Mouse (Mus musculus) lung, embryonic 14.5 days (tissue): ENCODE measurements around the gene Vezf1. TPM values are rescaled to one million over a fixed set of nuclear protein-coding genes. Genes with fewer than 3 reads are reported as not detected.
A peak's percentile ranks its signal among the peaks of the same experiment; 100 is the strongest.

ENCODE experiments used
- ATAC-seq: fragments of 200-750 bp; cut with Nextera tagmentation; 2 replicates; pipeline ENCODE4 v1.8.0; 2017; ENCODE audit warnings: mild to moderate bottlenecking, moderate TSS enrichment, moderate library complexity; ENCODE audit not compliant: insufficient read depth
- DNase-seq: peaks from one replicate; pipeline ENCODE4 v3.0.0-alpha.2; 2015
- H3K27ac ChIP-seq: fragments of 300-500 bp; sonication (generic); 2 replicates; pipeline ENCODE4 v1.5.1; 2014; ENCODE audit warnings: low read depth, mild to moderate bottlenecking, moderate library complexity
- H3K27me3 ChIP-seq: fragments of 300-500 bp; sonication (generic); 2 replicates; pipeline ENCODE4 v1.6.1; 2014; ENCODE audit warnings: low read length, control low read depth; ENCODE audit not compliant: insufficient read depth
- H3K36me3 ChIP-seq: fragments of 300-500 bp; sonication (generic); 2 replicates; pipeline ENCODE4 v1.6.1; 2014; ENCODE audit warnings: control low read depth; ENCODE audit not compliant: insufficient read depth
- H3K4me1 ChIP-seq: fragments of 300-500 bp; sonication (generic); 2 replicates; pipeline ENCODE4 v1.6.1; 2014; ENCODE audit warnings: antibody characterized with exemption, control low read depth; ENCODE audit not compliant: insufficient read depth
- H3K4me2 ChIP-seq: fragments of 300-500 bp; sonication (generic); 2 replicates; pipeline ENCODE4 v1.6.1; 2014; ENCODE audit warnings: mild to moderate bottlenecking
- H3K4me3 ChIP-seq: fragments of 300-500 bp; sonication (generic); 2 replicates; pipeline ENCODE4 v1.5.1; 2014; ENCODE audit warnings: low read depth, low read length
- H3K9ac ChIP-seq: fragments of 300-500 bp; sonication (generic); 2 replicates; pipeline ENCODE4 v1.6.1; 2014
- H3K9me3 ChIP-seq: fragments of 300-500 bp; sonication (generic); 2 replicates; pipeline ENCODE4 v1.6.1; 2016; ENCODE audit warnings: low read depth, low read length, control low read depth
- CTCF ChIP-seq: IDR thresholded peaks from 2 replicates; pipeline ENCODE4 v1.5.1; 2016; ENCODE audit warnings: antibody characterized with exemption, low read depth
- WGBS: fragments of 180-500 bp; shearing (Covaris S2); extraction: QIAGEN DNeasy Blood & Tissue Kit; methylation state at CpG from one replicate; pipeline ENCODE4 v1.1.7; 2014; 5-methylcytosine and 5-hydroxymethylcytosine counted together
- polyA plus RNA-seq: library from polyadenylated mRNA; unstranded; fragments of >200 nt; fragmentation: Nextera tagmentation; extraction: Ambion mirVana; gene quantifications from 2 replicates; pipeline ENCODE4 v1.2.1, GENCODE M21; 2014

Gene Vezf1
- polyA plus RNA-seq, 1 experiment from 2014 or later = 44.5 TPM

GRCm38 (mm10) chr11:88106292-88106554, 38.1 kb downstream of the Vezf1 start:
- DNase-seq (no peak), ATAC-seq (no peak)
- no peak overlapping the region for H3K4me2 ChIP-seq
- peaks cover 8% of the 10 kb centered on the region for H3K4me1 ChIP-seq
- no peak overlapping the region for H3K4me3 ChIP-seq
- H3K36me3 ChIP-seq = no peaks in the 10 kb centered on the region
- no peaks in the 10 kb centered on the region for H3K9me3 ChIP-seq
- TF ChIP-seq CTCF = no peak
- H3K9ac ChIP-seq = no peak overlapping the region
- no peaks in the 10 kb centered on the region for H3K27me3 ChIP-seq
- no peak overlapping the region for H3K27ac ChIP-seq
- WGBS = 44% methylated on average over 8 of the region's 8 CpGs

- DNase-seq = no peak
- H3K27ac ChIP-seq = no peak overlapping the region
- H3K9ac ChIP-seq = no peak overlapping the region
- H3K4me1 ChIP-seq = peaks cover 8% of the 10 kb centered on the region
- H3K9me3 ChIP-seq = no peaks in the 10 kb centered on the region
- ATAC-seq = no peak
- no peak overlapping the region for H3K4me3 ChIP-seq
- H3K27me3 ChIP-seq = no peaks in the 10 kb centered on the region
- no peak for TF ChIP-seq CTCF
- H3K4me2 ChIP-seq = no peak overlapping the region
- H3K36me3 ChIP-seq = no peaks in the 10 kb centered on the region
- 56% methylated on average over 4 of the region's 4 CpGs for WGBS
Observed at GRCm38 (mm10) chr11:88107365-88107764, 39.3 kb downstream of the Vezf1 start.

GRCm38 (mm10) chr11:88110031-88110594, 42.0 kb downstream of the Vezf1 start:
- ATAC-seq = no peak
- H3K4me1 ChIP-seq = peaks cover 14% of the 10 kb centered on the region

GRCm38 (mm10) chr11:88112078-88112477, 44.0 kb downstream of the Vezf1 start:
- ATAC-seq = no peak
- no peak overlapping the region for H3K27ac ChIP-seq
- 62% methylated on average over 13 of the region's 13 CpGs for WGBS

More at GRCm38 (mm10) chr11:88110031-88110594, 42.0 kb downstream of the Vezf1 start:
- no peaks in the 10 kb centered on the region for H3K27me3 ChIP-seq
- no peak overlapping the region for H3K9ac ChIP-seq
- 57% methylated on average over 9 of the region's 9 CpGs for WGBS
- TF ChIP-seq CTCF = no peak
- no peak for DNase-seq
- H3K9me3 ChIP-seq = no peaks in the 10 kb centered on the region
- no peak overlapping the region for H3K27ac ChIP-seq
- no peak overlapping the region for H3K4me2 ChIP-seq
- H3K4me3 ChIP-seq = no peak overlapping the region
- H3K36me3 ChIP-seq = no peaks in the 10 kb centered on the region

GRCm38 (mm10) chr11:88112677-88113333, 44.7 kb downstream of the Vezf1 start:
- no peaks in the 10 kb centered on the region for H3K36me3 ChIP-seq
- H3K27ac ChIP-seq = no peak overlapping the region
- TF ChIP-seq CTCF = no peak
- WGBS = 83% methylated on average over 7 of the region's 7 CpGs
- no peak for DNase-seq
- H3K27me3 ChIP-seq = no peaks in the 10 kb centered on the region
- peaks cover 16% of the 10 kb centered on the region for H3K4me1 ChIP-seq
- no peak overlapping the region for H3K4me2 ChIP-seq
- H3K9ac ChIP-seq = no peak overlapping the region
- no peak overlapping the region for H3K4me3 ChIP-seq
- no peaks in the 10 kb centered on the region for H3K9me3 ChIP-seq
- no peak for ATAC-seq

More at GRCm38 (mm10) chr11:88112078-88112477, 44.0 kb downstream of the Vezf1 start:
- DNase-seq = no peak
- Histone ChIP-seq H3K4me1 (peaks cover 9% of the 10 kb centered on the region), H3K36me3 (no peaks in the 10 kb centered on the region), H3K4me3 (no peak overlapping the region), H3K9ac (no peak overlapping the region), H3K27me3 (no peaks in the 10 kb centered on the region), H3K9me3 (no peaks in the 10 kb centered on the region), H3K4me2 (no peak overlapping the region)
- no peak for TF ChIP-seq CTCF

- Histone ChIP-seq H3K4me3 (no peak overlapping the region), H3K27me3 (no peaks in the 10 kb centered on the region), H3K9me3 (no peaks in the 10 kb centered on the region), H3K4me2 (no peak overlapping the region), H3K36me3 (no peaks in the 10 kb centered on the region), H3K4me1 (peaks cover 25% of the 10 kb centered on the region), H3K27ac (peak overlapping the region; percentile 52; the same call in 1 of the 2 replicates), H3K9ac (no peak overlapping the region)
- DNase-seq = no peak
- 37% methylated on average over 6 of the region's 6 CpGs for WGBS
- no peak for ATAC-seq
- TF ChIP-seq CTCF = no peak
Observed at GRCm38 (mm10) chr11:88113543-88114271, 45.6 kb downstream of the Vezf1 start.

- H3K4me1 ChIP-seq = peaks cover 36% of the 10 kb centered on the region
- 24% methylated on average over 8 of the region's 8 CpGs for WGBS
- DNase-seq = peak; percentile 60
- no peaks in the 10 kb centered on the region for H3K9me3 ChIP-seq
- H3K4me2 ChIP-seq = peak overlapping the region; percentile 7
- peak overlapping the region; percentile 15; the same call in 1 of the 2 replicates for H3K27ac ChIP-seq
- ATAC-seq = peak; percentile 25
- no peak for TF ChIP-seq CTCF
- no peaks in the 10 kb centered on the region for H3K36me3 ChIP-seq
- no peak overlapping the region for H3K9ac ChIP-seq
- no peaks in the 10 kb centered on the region for H3K27me3 ChIP-seq
- no peak overlapping the region for H3K4me3 ChIP-seq
Observed at GRCm38 (mm10) chr11:88114871-88115301, 46.8 kb downstream of the Vezf1 start.
